Mouse (Mus musculus) forebrain, postnatal 0 days (tissue): ENCODE results near the gene Olfr1513. TPM values are rescaled to one million over a fixed set of nuclear protein-coding genes. Genes with fewer than 3 reads are reported as not detected.
A peak's percentile ranks its signal among the peaks of the same experiment; 100 is the strongest.

Experiments
- ATAC-seq: fragments of 200-750 bp; cut with Nextera tagmentation; 2 replicates; pipeline ENCODE4 v1.8.0; 2017; ENCODE audit warnings: mild to moderate bottlenecking, moderate library complexity
- DNase-seq: peaks from one replicate; pipeline ENCODE4 v3.0.0-alpha.2; 2015
- H3K27ac ChIP-seq: fragments of 300-500 bp; sonication (generic); 2 replicates; pipeline ENCODE4 v1.5.1; 2014; ENCODE audit warnings: low read depth, mild to moderate bottlenecking, antibody characterized with exemption, low read length, moderate library complexity, mixed read lengths
- H3K27me3 ChIP-seq: fragments of 300-500 bp; sonication (generic); 2 replicates; pipeline ENCODE4 v1.6.1; 2014; ENCODE audit warnings: mild to moderate bottlenecking, low read length, mixed read lengths; ENCODE audit not compliant: insufficient read depth
- H3K36me3 ChIP-seq: fragments of 300-500 bp; sonication (generic); 2 replicates; pipeline ENCODE4 v1.6.1; 2014; ENCODE audit warnings: mild to moderate bottlenecking, moderate library complexity; ENCODE audit not compliant: insufficient read depth
- H3K4me1 ChIP-seq: fragments of 300-500 bp; sonication (generic); 2 replicates; pipeline ENCODE4 v1.6.1; 2014; ENCODE audit warnings: antibody characterized with exemption; ENCODE audit not compliant: insufficient read depth
- H3K4me2 ChIP-seq: fragments of 300-500 bp; sonication (generic); 2 replicates; pipeline ENCODE4 v1.6.1; 2014; ENCODE audit warnings: low read depth, mild to moderate bottlenecking, moderate library complexity
- H3K4me3 ChIP-seq: fragments of 300-500 bp; sonication (generic); 2 replicates; pipeline ENCODE4 v1.5.1; 2014; ENCODE audit warnings: low read depth, low read length, mixed read lengths
- H3K9ac ChIP-seq: fragments of 300-500 bp; sonication (generic); 2 replicates; pipeline ENCODE4 v1.6.1; 2014; ENCODE audit warnings: mild to moderate bottlenecking
- H3K9me3 ChIP-seq: fragments of 300-500 bp; sonication (generic); 2 replicates; pipeline ENCODE4 v1.6.1; 2016; ENCODE audit warnings: low read length
- CTCF ChIP-seq: sonication (generic); IDR thresholded peaks from 2 replicates; pipeline ENCODE4 v1.5.1; 2016; ENCODE audit warnings: antibody characterized with exemption, control low read depth, low read depth
- WGBS: fragments of 180-500 bp; shearing (Covaris S2); extraction: QIAGEN DNeasy Blood & Tissue Kit; methylation state at CpG from one replicate; pipeline ENCODE4 v1.1.7; 2014; 5-methylcytosine and 5-hydroxymethylcytosine counted together
- polyA plus RNA-seq: library from polyadenylated mRNA; unstranded; fragments of >200 nt; fragmentation: Nextera tagmentation; extraction: Ambion mirVana; gene quantifications from 2 replicates; pipeline ENCODE4 v1.2.1, GENCODE M21; 2015
- total RNA-seq: library from RNA; depleted of rRNA; stranded (reverse); fragments of >200 nt; gene quantifications from 2 replicates; pipeline ENCODE4 v1.2.3, GENCODE M21; 2014

The Olfr1513 gene
- total and polyA plus RNA-seq, 2 experiments from 2014 or later = not detected

- no peak for ATAC-seq
- no peak overlapping the region for H3K9ac ChIP-seq
- no peak for DNase-seq
- H3K27ac ChIP-seq = no peak overlapping the region
- H3K4me1 ChIP-seq = no peaks in the 10 kb centered on the region; the same call in 1 of the 2 replicates
- no peaks in the 10 kb centered on the region for H3K36me3 ChIP-seq
- 64% methylated on average over 1 of the region's 3 CpGs for WGBS
- no peaks in the 10 kb centered on the region for H3K9me3 ChIP-seq
- H3K4me2 ChIP-seq = no peak overlapping the region
- no peak for TF ChIP-seq CTCF
- peaks cover 4% of the 10 kb centered on the region; the same call in 1 of the 2 replicates for H3K27me3 ChIP-seq
- H3K4me3 ChIP-seq = no peak overlapping the region
These were observed 24.0 kb downstream of the Olfr1513 start for GRCm38 (mm10) chr14:52332171-52332570.

- H3K9me3 ChIP-seq = no peaks in the 10 kb centered on the region
- H3K9ac ChIP-seq = no peak overlapping the region
- H3K4me1 ChIP-seq = no peaks in the 10 kb centered on the region; the same call in 1 of the 2 replicates
- H3K27ac ChIP-seq = no peak overlapping the region
- no peak overlapping the region for H3K4me3 ChIP-seq
- TF ChIP-seq CTCF = no peak
- peaks cover 9% of the 10 kb centered on the region; the same call in 1 of the 2 replicates for H3K27me3 ChIP-seq
- no peak overlapping the region for H3K4me2 ChIP-seq
- ATAC-seq (no peak), DNase-seq (no peak)
- no peaks in the 10 kb centered on the region for H3K36me3 ChIP-seq
- WGBS = 8% methylated on average over 4 of the region's 4 CpGs
These were observed 25.0 kb downstream of the Olfr1513 start for GRCm38 (mm10) chr14:52331069-52331750.

GRCm38 (mm10) chr14:52327910-52328812 is 28.0 kb downstream of the Olfr1513 start, which contains the start of gene Sall2:
TSS of gene Sall2 (minus strand) at chr14:52328762.
- peak; percentile 55 for ATAC-seq

GRCm38 (mm10) chr14:52327375-52327901 is 28.8 kb downstream of the Olfr1513 start:
- ATAC-seq = peak; percentile 79
- under 1% methylated on average over 14 of the region's 14 CpGs for WGBS
- peak overlapping the region; percentile 87 for H3K4me2 ChIP-seq
- no peak for TF ChIP-seq CTCF
- DNase-seq = peak; percentile 44
- no peaks in the 10 kb centered on the region for H3K9me3 ChIP-seq
- peak overlapping the region; percentile 45 for H3K9ac ChIP-seq
- peak overlapping the region; percentile 62 for H3K27ac ChIP-seq
- no peaks in the 10 kb centered on the region; the same call in 1 of the 2 replicates for H3K4me1 ChIP-seq
- peaks cover 9% of the 10 kb centered on the region; the same call in 1 of the 2 replicates for H3K27me3 ChIP-seq
- peak overlapping the region; percentile 47 for H3K4me3 ChIP-seq
- no peaks in the 10 kb centered on the region for H3K36me3 ChIP-seq

More at GRCm38 (mm10) chr14:52327910-52328812, 28.0 kb downstream of the Olfr1513 start, which contains the start of gene Sall2:
- DNase-seq = no peak
- whole genome bisulfite sequencing = 1% methylated on average over 26 of the region's 26 CpGs
- peak within 1 kb of the TSS; percentile 47 for H3K4me3 ChIP-seq
- H3K9ac ChIP-seq = peak within 1 kb of the TSS; percentile 45
- no peaks in the 10 kb centered on the region for H3K9me3 ChIP-seq
- TF ChIP-seq CTCF = no peak
- H3K36me3 ChIP-seq = no peaks in the 10 kb centered on the region
- H3K27ac ChIP-seq = peak within 1 kb of the TSS; percentile 62
- H3K4me2 ChIP-seq = peak within 1 kb of the TSS; percentile 87
- peaks cover 9% of the 10 kb centered on the region; the same call in 1 of the 2 replicates for H3K27me3 ChIP-seq
- H3K4me1 ChIP-seq = no peaks in the 10 kb centered on the region; the same call in 1 of the 2 replicates

GRCm38 (mm10) chr14:52325890-52326289 is 30.3 kb downstream of the Olfr1513 start:
- DNase-seq = no peak
- no peaks in the 10 kb centered on the region; the same call in 1 of the 2 replicates for H3K4me1 ChIP-seq
- WGBS = 5% methylated on average over 4 of the region's 4 CpGs
- no peak overlapping the region for H3K27ac ChIP-seq
- H3K36me3 ChIP-seq = no peaks in the 10 kb centered on the region
- H3K4me3 ChIP-seq = no peak overlapping the region
- ATAC-seq = peak; percentile 66
- H3K9ac ChIP-seq = no peak overlapping the region
- H3K9me3 ChIP-seq = no peaks in the 10 kb centered on the region
- H3K27me3 ChIP-seq = peaks cover 9% of the 10 kb centered on the region; the same call in 1 of the 2 replicates
- TF ChIP-seq CTCF = peak; percentile 58
- H3K4me2 ChIP-seq = no peak overlapping the region

- Histone ChIP-seq H3K4me2 (no peak overlapping the region), H3K27me3 (no peaks in the 10 kb centered on the region), H3K27ac (no peak overlapping the region), H3K9ac (no peak overlapping the region), H3K4me1 (peaks cover 7% of the 10 kb centered on the region; the same call in 1 of the 2 replicates), H3K9me3 (no peaks in the 10 kb centered on the region), H3K4me3 (no peak overlapping the region), H3K36me3 (no peaks in the 10 kb centered on the region)
- TF ChIP-seq CTCF = no peak
- ATAC-seq (no peak), DNase-seq (no peak)
- WGBS = 35% methylated on average over 6 of the region's 6 CpGs
These were observed 36.8 kb downstream of the Olfr1513 start for GRCm38 (mm10) chr14:52319361-52319760.
